Mouse (Mus musculus) left cerebral cortex, postnatal 10 days (tissue): ENCODE measurements around the gene Fggy. TPM values are rescaled to one million over a fixed set of nuclear protein-coding genes. Genes with fewer than 3 reads are reported as not detected.
A peak's percentile ranks its signal among the peaks of the same experiment; 100 is the strongest.

Experiments
- DNase-seq, 2 experiments: peaks; one replicate each; pipeline ENCODE4 v3.0.0; 2021 to 2022; ENCODE audit warnings: low spot score in 2 of 2, mixed read lengths in 1 of 2; ENCODE audit errors: extremely low spot score in 1 of 2
- intact Hi-C: fragments of 180-260 bp; cut with DNase I; formaldehyde crosslinking; loops from one replicate; pipeline ENCODE4 v1.15.1; 2025
- total RNA-seq, 2 experiments: library from RNA; stranded (reverse); gene quantifications; 2 replicates each; pipeline ENCODE4 v1.2.3; 2021

Fggy gene
- 10 to 100 TPM; 11.1 to 20.4 TPM for total RNA-seq

GRCm38 (mm10) chr4:95557333-95557956 lies at the start of gene Fggy:
Gene Fggy (plus strand): TSS chr4:95557507.
- intact Hi-C loops, result loop anchor here (5.0 kb wide), 2 partner anchors 305 to 505 kb away; partner anchors contain the start of gene Jun
- peak; percentile 96 to 97 for DNase-seq

DNA sequence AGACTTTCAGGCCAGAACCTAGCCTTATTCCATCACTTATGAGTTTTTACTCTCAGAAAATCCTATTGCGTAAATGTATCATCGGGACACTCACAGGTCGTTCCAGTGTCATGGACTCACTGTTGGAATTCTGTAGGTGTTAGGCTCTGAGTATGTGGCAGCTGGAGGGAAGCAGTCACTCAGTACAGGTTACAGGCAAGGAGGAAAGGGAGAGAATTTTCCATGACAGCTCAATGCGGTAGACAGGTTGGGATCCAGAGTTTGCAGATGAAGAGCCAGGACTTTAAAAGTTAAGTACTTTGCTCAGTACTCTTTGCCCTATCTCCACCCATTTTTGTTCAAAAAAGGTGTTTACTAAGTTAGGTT lies 49.4 kb upstream of the Fggy start:
- intact Hi-C loops, result no loop called here
- no peak for DNase-seq

DNA sequence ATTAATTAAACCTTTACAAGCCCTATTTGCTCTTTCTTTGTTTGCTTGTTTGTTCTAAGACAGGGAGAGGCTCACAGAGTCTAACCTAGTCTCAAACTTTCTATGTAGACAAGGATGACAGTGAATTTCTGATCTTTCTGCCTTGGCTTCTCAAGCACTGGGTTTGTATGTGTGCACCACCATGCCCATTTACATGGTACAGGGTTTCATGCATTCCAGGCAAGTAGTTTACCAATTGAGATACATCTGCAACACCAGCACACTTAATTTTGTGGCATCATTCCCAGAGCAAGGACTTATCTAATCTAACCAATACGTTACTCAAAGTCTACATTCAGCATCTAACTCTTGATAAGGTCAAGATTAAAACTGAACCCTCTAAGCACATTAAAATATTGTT lies 38.9 kb upstream of the Fggy start:
- intact Hi-C loops, result no loop called here
- DNase-seq, result no peak

GRCm38 (mm10) chr4:95519975-95520642 lies 37.2 kb upstream of the Fggy start:
- intact Hi-C loops, result no loop called here
- DNase-seq, result no peak

DNA sequence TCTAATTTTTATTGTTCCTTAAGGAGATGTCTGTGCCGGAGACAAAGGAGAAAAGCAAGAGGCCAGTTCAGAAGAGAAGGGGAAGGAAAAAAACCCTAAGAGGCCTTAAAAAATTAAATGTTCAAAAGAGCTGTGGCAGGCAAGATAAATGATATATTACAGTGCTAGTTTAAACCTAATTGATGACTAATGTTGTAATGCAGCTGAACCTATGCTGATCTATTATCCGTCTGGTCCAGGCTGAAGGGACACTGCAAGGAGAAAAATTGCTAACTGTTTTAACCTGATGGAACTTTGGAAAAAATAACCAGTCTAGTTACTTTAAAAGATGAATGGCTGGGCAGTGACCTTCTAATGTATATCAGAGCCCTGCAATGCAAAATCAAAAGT lies 36.7 kb upstream of the Fggy start:
- no peak for DNase-seq
- intact Hi-C loops, result no loop called here

DNA sequence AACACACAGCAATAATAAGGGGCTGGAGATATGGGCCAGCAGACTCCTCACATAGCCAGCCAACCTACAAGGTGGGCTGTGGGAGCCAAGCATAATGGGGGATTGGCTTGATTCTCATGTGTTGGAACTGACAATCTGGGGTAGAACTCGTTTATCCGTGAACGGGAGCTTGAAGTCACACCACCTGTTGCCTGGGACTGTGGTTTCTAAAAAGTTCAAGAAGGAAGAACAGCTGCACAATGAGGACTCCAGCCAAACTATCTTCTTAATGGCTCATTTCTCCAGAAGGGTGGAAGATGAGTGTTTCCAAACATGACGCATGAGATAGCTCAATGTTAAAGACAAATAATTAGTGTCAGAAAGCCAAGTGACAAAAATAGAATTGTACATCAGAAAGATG lies 30.7 kb upstream of the Fggy start:
- intact Hi-C loops, result no loop called here
- DNase-seq, result no peak

DNA sequence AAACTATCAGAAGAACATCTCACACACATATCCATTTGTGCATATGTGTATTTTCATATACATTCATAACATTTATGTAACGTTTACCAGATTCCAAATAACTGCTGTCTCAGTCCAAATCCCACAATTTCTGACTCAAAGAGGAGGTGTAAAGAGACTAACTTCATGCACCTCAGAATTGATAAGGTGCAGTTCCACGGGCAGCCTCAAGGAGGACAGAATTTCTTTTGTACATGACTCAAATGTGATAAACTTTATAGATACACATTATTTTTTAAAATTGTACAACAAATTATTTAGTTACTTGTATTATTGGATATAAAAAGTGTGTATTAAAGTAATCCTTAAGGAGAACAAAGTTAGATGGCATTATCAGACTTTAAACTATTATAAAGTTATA lies 26.6 kb upstream of the Fggy start:
- intact Hi-C loops, result no loop called here
- no peak for DNase-seq

DNA sequence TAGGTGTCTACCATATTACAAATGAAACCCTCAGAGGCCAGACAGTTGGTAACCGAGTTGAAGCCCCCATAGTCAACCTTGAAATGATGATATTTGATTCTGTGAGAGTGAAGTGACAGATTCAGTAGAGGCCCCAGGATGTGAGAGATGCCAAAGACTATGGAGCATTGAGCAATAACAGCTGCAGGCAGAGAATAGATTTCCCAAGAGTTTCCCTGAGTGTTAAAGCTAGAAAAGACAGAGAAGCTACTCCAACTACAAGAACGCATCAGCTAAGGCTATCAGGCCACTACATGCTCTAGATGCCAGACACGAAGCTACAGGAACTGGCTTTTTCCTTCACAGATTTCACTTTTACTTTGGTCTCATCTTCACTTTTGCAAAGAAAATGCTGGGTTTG lies 23.4 kb upstream of the Fggy start:
- no peak for DNase-seq
- intact Hi-C loops, result no loop called here

DNA sequence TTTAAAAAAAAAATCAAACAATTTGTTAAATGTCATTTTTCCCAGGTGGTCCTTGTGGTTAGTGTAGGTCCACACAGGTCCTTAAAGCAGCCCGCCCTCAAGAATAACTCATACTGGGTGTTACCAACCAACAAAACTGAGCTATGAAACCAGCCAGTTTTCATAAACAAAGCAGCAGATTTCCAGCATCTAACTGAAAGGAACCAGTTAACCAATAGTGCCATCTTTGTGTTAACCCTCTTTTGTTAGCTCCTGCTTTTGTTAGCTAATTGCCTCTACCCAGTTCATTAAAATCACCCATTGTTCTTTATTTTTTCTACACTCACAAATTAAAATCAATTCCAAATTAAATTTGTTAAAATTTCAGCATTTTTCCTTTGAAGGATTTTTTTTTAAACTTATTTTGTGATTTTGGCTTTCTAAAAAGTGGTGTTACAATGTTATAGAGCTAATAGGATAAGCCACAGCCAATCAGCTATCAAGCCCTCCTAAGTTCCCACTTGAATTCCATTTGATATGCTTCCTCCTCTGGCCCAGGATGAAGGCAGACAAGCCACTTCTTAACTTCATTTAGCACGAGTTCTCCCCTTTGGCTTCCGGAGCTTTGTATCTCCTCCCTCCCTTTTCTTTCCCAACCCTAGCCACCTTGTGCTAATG lies 15.8 kb upstream of the Fggy start:
- no peak for DNase-seq
- intact Hi-C loops, result no loop called here

DNA sequence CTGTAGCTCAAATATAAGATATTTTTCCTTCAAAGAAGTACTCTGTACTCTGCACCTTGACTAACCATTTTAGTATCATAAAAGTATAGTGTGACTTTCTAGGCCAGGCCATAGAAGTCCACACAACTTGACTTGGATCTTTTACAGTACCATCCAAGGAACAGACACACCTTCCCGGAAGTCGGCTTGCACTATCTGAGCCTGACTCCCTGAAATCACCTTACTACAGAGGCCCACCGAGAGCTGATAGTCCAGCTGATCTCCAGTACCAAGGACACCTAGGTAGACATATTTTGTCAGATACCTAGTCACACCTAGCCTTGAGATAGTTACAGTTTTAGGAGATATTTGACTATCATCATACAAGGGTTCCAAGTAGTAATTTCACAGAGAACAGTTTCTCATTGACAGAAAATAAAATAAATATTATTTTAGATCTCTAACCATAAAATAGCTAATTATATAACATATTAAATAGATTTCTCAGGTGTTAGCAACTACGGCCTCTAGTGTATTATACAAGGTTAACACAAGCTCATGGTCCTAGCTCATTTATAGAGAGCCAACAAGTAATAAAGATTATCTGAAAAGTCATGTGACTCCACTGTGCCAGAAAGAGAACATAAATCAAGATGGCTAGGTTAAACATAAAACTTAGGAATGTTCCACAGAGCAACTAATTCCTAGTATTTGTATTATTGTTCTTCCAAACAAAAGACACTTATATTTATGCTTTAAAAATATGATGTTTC lies 15.1 kb upstream of the Fggy start:
- no peak for DNase-seq
- intact Hi-C loops, result no loop called here

- intact Hi-C loops, result no loop called here
These were observed 13.8 kb upstream of the Fggy start for GRCm38 (mm10) chr4:95543529-95543928.

GRCm38 (mm10) chr4:95556663-95557332 lies 509 bp upstream of the Fggy start:
- intact Hi-C loops, result loop anchor here (5.0 kb wide), 2 partner anchors 306 to 504 kb away; partner anchors contain the start of gene Jun
- no peak for DNase-seq

More at GRCm38 (mm10) chr4:95543529-95543928, 13.8 kb upstream of the Fggy start:
- no peak for DNase-seq

DNA sequence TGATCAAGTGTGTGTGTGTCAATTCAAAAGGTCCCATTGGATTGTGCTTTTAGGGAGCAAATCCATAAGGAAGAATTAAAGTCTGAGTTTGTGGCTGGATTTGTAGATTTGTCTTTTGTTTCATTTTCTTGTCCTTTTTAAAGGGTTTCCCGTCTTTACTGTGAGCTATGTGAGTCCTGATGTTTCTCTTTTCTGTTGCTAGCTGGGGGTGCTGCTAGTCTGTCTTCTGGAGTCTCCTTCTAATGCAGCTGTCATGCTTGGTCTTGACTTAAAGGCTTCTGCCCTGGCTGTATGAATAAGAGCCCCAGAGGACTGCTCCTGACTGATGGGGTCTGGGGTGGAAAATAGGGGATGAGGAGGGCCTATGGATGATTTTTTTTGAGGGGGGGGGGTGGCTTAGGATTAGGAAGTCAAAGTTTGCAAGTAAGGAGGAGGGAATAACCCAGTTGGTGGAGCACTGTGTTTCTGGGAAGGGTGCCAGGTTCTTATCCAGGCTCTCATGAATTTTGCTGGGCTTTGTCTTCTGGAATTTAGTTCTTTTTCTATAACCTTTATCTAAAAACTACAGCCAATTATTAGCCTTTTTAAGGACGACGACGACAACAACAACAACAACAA lies 1.1 kb downstream of the Fggy start:
- intact Hi-C loops, result loop anchor here (5.0 kb wide), 2 partner anchors 304 to 506 kb away; partner anchors contain the start of gene Jun

DNA sequence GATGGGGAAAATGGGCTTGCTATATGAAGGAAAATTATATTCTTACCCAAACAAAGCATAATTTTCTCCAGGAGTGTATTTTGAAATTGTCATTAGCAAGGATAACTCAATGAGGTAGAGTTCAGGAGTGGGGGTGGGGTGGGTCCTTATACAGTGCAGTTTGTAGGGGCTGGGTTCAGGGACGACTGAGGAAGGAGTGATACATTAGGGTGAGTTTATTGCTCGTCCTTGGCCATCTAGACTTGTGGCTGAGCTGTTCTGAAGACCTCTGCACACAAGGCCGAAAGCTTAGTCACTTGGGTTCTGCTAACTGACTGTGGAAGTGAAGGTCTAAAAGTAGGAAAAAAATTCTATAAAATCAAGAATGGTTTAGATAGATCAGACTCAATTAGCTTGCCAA lies 14.3 kb downstream of the Fggy start:
- intact Hi-C loops, result no loop called here
- no peak for DNase-seq

More for the DNA sequence above, 1.1 kb downstream of the Fggy start:
- DNase-seq, result peak; percentile 39 to 44

GRCm38 (mm10) chr4:95573704-95574103 lies 16.4 kb downstream of the Fggy start:
- intact Hi-C loops, result no loop called here
- no peak for DNase-seq

DNA sequence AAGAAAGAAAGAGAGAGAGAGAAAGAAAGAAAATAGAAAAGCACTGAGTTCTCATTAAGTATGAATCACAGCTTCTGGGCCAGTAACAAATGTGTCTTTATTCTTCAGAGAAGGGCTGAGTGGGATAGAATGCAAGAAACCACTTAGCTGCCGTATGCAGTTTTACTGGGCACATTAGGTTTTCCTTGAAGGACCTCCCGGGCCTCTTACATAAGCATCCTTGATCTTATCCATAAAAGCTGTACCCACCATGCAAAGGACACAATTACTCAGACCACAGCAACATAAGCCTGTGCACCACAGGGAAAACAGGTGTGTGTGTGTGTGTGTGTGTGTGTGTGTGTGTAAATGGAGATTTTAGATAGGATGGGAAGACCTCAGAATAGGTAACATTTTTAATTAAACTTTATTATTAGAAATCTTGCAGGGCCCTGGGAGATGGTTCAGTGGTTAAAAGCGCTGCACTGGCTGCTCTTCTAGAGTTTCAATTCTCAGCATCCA lies 18.2 kb downstream of the Fggy start:
- intact Hi-C loops, result no loop called here

GRCm38 (mm10) chr4:95579183-95579582 lies 21.9 kb downstream of the Fggy start:
- intact Hi-C loops, result no loop called here
- DNase-seq, result no peak

More for the DNA sequence above, 18.2 kb downstream of the Fggy start:
- DNase-seq, result no peak

GRCm38 (mm10) chr4:95584107-95584762 lies 26.9 kb downstream of the Fggy start:
- intact Hi-C loops, result no loop called here
- DNase-seq, result no peak
